Mouse (Mus musculus) MEL (cell line): ENCODE measurements around the gene Olfr603. TPM values are rescaled to one million over a fixed set of nuclear protein-coding genes. Genes with fewer than 3 reads are reported as not detected.

Experiments used
- DNase-seq: peaks from one replicate; pipeline ENCODE4 v3.0.0; 2011; ENCODE audit warnings: low read depth, low spot score
- H3K27ac ChIP-seq: 2 replicates; pipeline ENCODE4 v1.5.1; 2012; ENCODE audit warnings: low read depth, mild to moderate bottlenecking, control low read depth, low read length, moderate library complexity; ENCODE audit not compliant: control insufficient read depth
- H3K27me3 ChIP-seq, 2 experiments: fragments of 150-350 bp in 1 of 2; sonication (generic) in 1 of 2; 2 replicates each; pipeline ENCODE4 v1.6.1; 2012; ENCODE audit warnings: low read length in 2 of 2, mild to moderate bottlenecking in 2 of 2, improper control_type of control experiment in 1 of 2, moderate library complexity in 1 of 2; ENCODE audit not compliant: insufficient read depth in 2 of 2, control insufficient read depth in 1 of 2
- H3K36me3 ChIP-seq, 2 experiments: 2 replicates each; pipeline ENCODE4 v1.6.1; 2012 to 2014; ENCODE audit warnings: low read length in 2 of 2, improper control_type of control experiment in 1 of 2, inconsistent platforms in 1 of 2, mild to moderate bottlenecking in 1 of 2; ENCODE audit not compliant: insufficient read depth in 2 of 2, control insufficient read depth in 1 of 2
- H3K4me1 ChIP-seq, 2 experiments: fragments of 150-350 bp in 1 of 2; sonication (generic) in 1 of 2; 2 replicates each; pipeline ENCODE4 v1.6.1; 2012; ENCODE audit warnings: low read length in 2 of 2, improper control_type of control experiment in 1 of 2, mild to moderate bottlenecking in 1 of 2; ENCODE audit not compliant: insufficient read depth in 2 of 2, control insufficient read depth in 1 of 2
- H3K4me3 ChIP-seq, 2 experiments: fragments of 150-350 bp in 1 of 2; sonication (generic) in 1 of 2; 2 replicates each; pipeline ENCODE4 v1.5.1; 2012; ENCODE audit warnings: low read depth in 2 of 2, low read length in 2 of 2, mild to moderate bottlenecking in 2 of 2, moderate library complexity in 2 of 2, control low read depth in 1 of 2, improper control_type of control experiment in 1 of 2; ENCODE audit not compliant: control insufficient read depth in 1 of 2, insufficient read depth in 1 of 2
- H3K79me2 ChIP-seq: 2 replicates; pipeline ENCODE4 v1.6.1; 2012; ENCODE audit warnings: mild to moderate bottlenecking, low read length, moderate library complexity; ENCODE audit not compliant: control insufficient read depth, poor library complexity, insufficient read depth
- H3K9ac ChIP-seq: 2 replicates; pipeline ENCODE4 v1.6.1; 2012; ENCODE audit warnings: low read depth, mild to moderate bottlenecking, control low read depth, low read length, moderate library complexity; ENCODE audit not compliant: control insufficient read depth, poor library complexity, severe bottlenecking
- H3K9me3 ChIP-seq: fragments of 150-350 bp; sonication (generic); replicated peaks from 2 replicates; pipeline ENCODE4 v1.6.1; 2012; ENCODE audit warnings: mild to moderate bottlenecking, low read length, improper control_type of control experiment, moderate library complexity; ENCODE audit not compliant: insufficient read depth
- BHLHE40 ChIP-seq: IDR thresholded peaks from 2 replicates; pipeline ENCODE4 v1.6.1; 2012; ENCODE audit warnings: low read depth, mild to moderate bottlenecking, inconsistent platforms, low read length, improper control_type of control experiment, borderline replicate concordance
- CHD1 ChIP-seq: IDR thresholded peaks from 2 replicates; pipeline ENCODE4 v1.6.1; 2012; ENCODE audit warnings: low read depth, mild to moderate bottlenecking, inconsistent platforms, low read length, improper control_type of control experiment
- ETS1 ChIP-seq: IDR thresholded peaks from 2 replicates; pipeline ENCODE4 v1.6.1; 2012; ENCODE audit warnings: low read depth, mild to moderate bottlenecking, inconsistent platforms, low read length, improper control_type of control experiment, moderate library complexity
- KAT2A ChIP-seq: conservative IDR thresholded peaks from 2 replicates; pipeline ENCODE4 v1.6.1; 2012; ENCODE audit warnings: low read depth, low read length, improper control_type of control experiment, inconsistent platforms
- MEF2A ChIP-seq: IDR thresholded peaks from 2 replicates; pipeline ENCODE4 v1.6.1; 2014; ENCODE audit warnings: low read depth, mild to moderate bottlenecking, inconsistent platforms, low read length, improper control_type of control experiment; ENCODE audit not compliant: poor library complexity, insufficient replicate concordance, severe bottlenecking; ENCODE audit errors: extremely low read depth
- MXI1 ChIP-seq: IDR thresholded peaks from 2 replicates; pipeline ENCODE4 v1.6.1; 2011; ENCODE audit warnings: mild to moderate bottlenecking, low read depth, low read length, improper control_type of control experiment
- NELFE ChIP-seq: IDR thresholded peaks from 2 replicates; pipeline ENCODE4 v1.6.1; 2011; ENCODE audit warnings: low read depth, low read length, improper control_type of control experiment
- POLR2AphosphoS2 ChIP-seq: IDR thresholded peaks from 2 replicates; pipeline ENCODE4 v1.6.1; 2011; ENCODE audit warnings: low read length, improper control_type of control experiment
- POLR2AphosphoS5 ChIP-seq: IDR thresholded peaks from 2 replicates; pipeline ENCODE4 v1.6.1; 2012; ENCODE audit warnings: low read depth, borderline replicate concordance, mild to moderate bottlenecking, inconsistent platforms, low read length, moderate library complexity, mixed read lengths
- RCOR1 ChIP-seq: IDR thresholded peaks from 2 replicates; pipeline ENCODE4 v1.6.1; 2012; ENCODE audit warnings: low read depth, mild to moderate bottlenecking, inconsistent platforms, low read length, improper control_type of control experiment
- SIN3A ChIP-seq: IDR thresholded peaks from 2 replicates; pipeline ENCODE4 v1.6.1; 2012; ENCODE audit warnings: low read length, improper control_type of control experiment, inconsistent platforms
- TBP ChIP-seq: IDR thresholded peaks from 2 replicates; pipeline ENCODE4 v1.8.0; 2011; ENCODE audit warnings: low read depth, low read length, improper control_type of control experiment
- TCF12 ChIP-seq: IDR thresholded peaks from 2 replicates; pipeline ENCODE4 v1.6.1; 2014; ENCODE audit warnings: low read depth, mild to moderate bottlenecking, inconsistent platforms, low read length, improper control_type of control experiment, moderate library complexity
- USF2 ChIP-seq, 2 experiments: IDR thresholded peaks; 2 replicates each; pipeline ENCODE4 v1.6.1; 2011 to 2012; ENCODE audit warnings: improper control_type of control experiment in 2 of 2, low read length in 2 of 2, borderline replicate concordance in 1 of 2, inconsistent platforms in 1 of 2, low read depth in 1 of 2, mild to moderate bottlenecking in 1 of 2; ENCODE audit not compliant: insufficient read depth in 1 of 2
- ZC3H11A ChIP-seq: IDR thresholded peaks from 2 replicates; pipeline ENCODE4 v1.6.1; 2012; ENCODE audit warnings: low read depth, mild to moderate bottlenecking, inconsistent platforms, low read length, improper control_type of control experiment
- ZNF384 ChIP-seq: IDR thresholded peaks from 2 replicates; pipeline ENCODE4 v1.6.1; 2012; ENCODE audit warnings: low read depth, mild to moderate bottlenecking, inconsistent platforms, low read length, improper control_type of control experiment
- polyA plus RNA-seq, 2 experiments: library from polyadenylated mRNA; stranded (reverse) in 1 of 2; unstranded in 1 of 2; fragments of >175 nt in 1 of 2; fragments of >200 nt in 1 of 2; gene quantifications; 2 replicates each; pipeline versions ENCODE4 v1.2.1 to v1.2.4; 2012; ENCODE audit warnings: low replicate concordance in 2 of 2, low read depth in 1 of 2; ENCODE audit not compliant: insufficient read length in 2 of 2, insufficient read depth in 1 of 2, missing spikeins in 1 of 2
- total RNA-seq: library from RNA; depleted of rRNA; stranded (reverse); fragments of 300-350 nt; gene quantifications from 2 replicates; pipeline ENCODE4 v1.2.3, GENCODE M21; 2012

Gene Olfr603
- total and polyA plus RNA-seq, 3 experiments: not detected

DNA sequence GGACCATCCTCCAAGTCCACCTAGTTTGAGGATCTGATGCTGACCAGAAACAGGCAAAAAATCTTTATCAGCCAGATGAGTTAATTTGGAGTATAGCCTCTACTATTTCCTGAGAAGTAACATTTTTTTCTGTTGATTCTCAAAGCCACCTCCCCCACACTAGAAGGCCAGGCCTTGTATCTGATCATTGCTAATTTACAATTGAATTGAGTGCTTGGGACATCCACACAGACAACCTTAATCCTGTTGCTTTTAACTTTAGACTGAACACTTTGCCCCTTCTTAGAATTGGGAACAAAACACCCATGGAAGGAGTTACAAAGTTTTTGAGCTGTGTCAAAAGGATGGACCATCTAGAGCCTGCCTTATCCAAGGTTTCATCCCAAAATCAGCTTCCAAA is 11.8 kb upstream of the Olfr603 start:
- DNase-seq: no peak
- no peaks in the 10 kb centered on the region for H3K27me3 ChIP-seq
- no peak overlapping the region for H3K27ac ChIP-seq
- H3K79me2 ChIP-seq: no peaks in the 10 kb centered on the region
- no peak overlapping the region for H3K4me3 ChIP-seq
- TF ChIP-seq MEF2A: no peak
- TF ChIP-seq SIN3A: no peak
- no peaks in the 10 kb centered on the region for H3K36me3 ChIP-seq
- no peak overlapping the region for H3K9ac ChIP-seq
- H3K9me3 ChIP-seq: no peaks in the 10 kb centered on the region
- no peaks in the 10 kb centered on the region for H3K4me1 ChIP-seq

DNA sequence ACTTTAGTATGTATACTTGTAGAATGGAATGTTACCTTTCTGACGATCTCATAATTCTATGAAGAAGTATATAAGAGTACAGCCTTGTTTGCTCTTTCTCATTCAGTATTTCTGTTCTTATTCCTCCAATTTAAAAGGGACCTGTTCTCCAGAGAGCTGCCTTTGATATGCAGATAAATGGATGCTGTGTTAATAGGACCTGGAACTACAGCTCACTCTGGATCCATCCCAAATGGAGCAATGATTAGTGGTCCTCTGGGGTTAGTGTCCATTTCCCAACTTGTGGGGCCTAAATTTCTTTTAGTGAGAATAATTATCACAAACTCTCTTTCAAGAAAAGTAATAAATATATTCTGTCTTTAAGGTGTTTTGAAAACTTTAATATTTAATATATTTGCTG is 23.4 kb downstream of the Olfr603 start, which contains the start of gene Olfr601:
Gene Olfr601, minus strand, starts transcription at position 101 of the 400 bp plus-strand sequence.
- no peak within 1 kb of the TSS for H3K27ac ChIP-seq
- no peak within 1 kb of the TSS for H3K9ac ChIP-seq
- no peaks in the 10 kb centered on the region for H3K4me1 ChIP-seq
- TF ChIP-seq NELFE (no peak), ZNF384 (no peak), POLR2AphosphoS5 (no peak), BHLHE40 (no peak), RCOR1 (no peak), ZC3H11A (no peak), TCF12 (no peak), KAT2A (no peak), USF2 (IDR thresholded peaks at IDR 0.05; ENCODE audit: borderline replicate concordance in 1 of 2, insufficient read depth in 1 of 2, low read depth in 1 of 2, low read length in 2 of 2) (no peak), CHD1 (no peak), MXI1 (no peak), POLR2AphosphoS2 (no peak), ETS1 (no peak), TBP (no peak), SIN3A (no peak)
- H3K79me2 ChIP-seq: no peaks in the 10 kb centered on the region
- DNase-seq: no peak
- H3K4me3 ChIP-seq: no peak within 1 kb of the TSS
- no peaks in the 10 kb centered on the region for H3K9me3 ChIP-seq
- H3K36me3 ChIP-seq: no peaks in the 10 kb centered on the region
- no peaks in the 10 kb centered on the region for H3K27me3 ChIP-seq
